ENCODE assay signal across 8 mouse cellular contexts in genomic region chr5:121948302-121949049, GRCm38 (mm10).
A peak's percentile ranks its signal among the peaks of the same experiment; 100 is the strongest.
DNase-seq lines count a peak whose midpoint lies in the region; ATAC-seq lines count a peak whose summit lies in the region.

No protein-coding gene starts in this region.

- DNase-seq in urinary bladder, postnatal 14 days (ENCODE audit: low spot score): peak; percentile 35
- no peak for DNase-seq in urinary bladder, adult 18-20 months (ENCODE audit: low spot score in 2 of 2)
- DNase-seq in embryonic facial prominence, embryonic 11.5 days (ENCODE audit: low spot score): peak; percentile 80
- DNase-seq in heart, postnatal 10 days: peak; percentile 52 to 60
- peak; percentile 78 to 84 for DNase-seq in kidney, postnatal 4 days
- peak; percentile 95 for DNase-seq in midbrain, embryonic 11.5 days (ENCODE audit: low spot score, missing footprints)
- DNase-seq in yolk sac, embryonic 10.5 days (ENCODE audit: low spot score): peak; percentile 61
- DNase-seq in spleen, postnatal 36 days (ENCODE audit: low spot score in 2 of 2): no peak

- peak overlapping the region; percentile 51 for H3K9ac ChIP-seq in embryonic facial prominence, embryonic 11.5 days (replicated peaks; ENCODE audit: low read length)
- H3K9ac ChIP-seq in midbrain, embryonic 11.5 days (ENCODE audit: low read length): peak overlapping the region; percentile 37

- intact Hi-C loops in heart, postnatal 10 days (cut with DNase I): loop anchor here (5.0 kb wide), 1 partner anchor 109 kb away; no protein-coding TSS in a partner anchor

- H3K4me1 ChIP-seq in embryonic facial prominence, embryonic 11.5 days (ENCODE audit: control insufficient read depth, insufficient read depth, low read length): peaks cover 3% of the 10 kb centered on the region; the same call in 1 of the 2 replicates
- H3K4me1 ChIP-seq in midbrain, embryonic 11.5 days (ENCODE audit: control insufficient read depth, insufficient read depth, low read length): peaks cover 23% of the 10 kb centered on the region

- H3K4me2 ChIP-seq in embryonic facial prominence, embryonic 11.5 days (ENCODE audit: low read depth, low read length): peak overlapping the region; percentile 58
- peak overlapping the region; percentile 41 for H3K4me2 ChIP-seq in midbrain, embryonic 11.5 days

- 5% methylated on average over 44 of the region's 44 CpGs for WGBS in embryonic facial prominence, embryonic 11.5 days
- 8% methylated on average over 44 of the region's 44 CpGs for WGBS in midbrain, embryonic 11.5 days

- H3K4me3 ChIP-seq in embryonic facial prominence, embryonic 11.5 days (ENCODE audit: low read depth, low read length): peak overlapping the region; percentile 24
- H3K4me3 ChIP-seq in midbrain, embryonic 11.5 days (ENCODE audit: low read depth, low read length): peak overlapping the region; percentile 15

- H3K27me3 ChIP-seq in embryonic facial prominence, embryonic 11.5 days (ENCODE audit: control insufficient read depth, insufficient read depth, low read length): no peaks in the 10 kb centered on the region
- no peaks in the 10 kb centered on the region for H3K27me3 ChIP-seq in midbrain, embryonic 11.5 days (ENCODE audit: control insufficient read depth, insufficient read depth, low read length)

- peak; percentile 75 for ATAC-seq in embryonic facial prominence, embryonic 11.5 days (replicated peaks; ENCODE audit: insufficient number of reproducible peaks, low FRiP score, low TSS enrichment, low read depth)
- peak; percentile 81 for ATAC-seq in midbrain, embryonic 11.5 days (ENCODE audit: low FRiP score)

- H3K36me3 ChIP-seq in embryonic facial prominence, embryonic 11.5 days (replicated peaks; ENCODE audit: control insufficient read depth, insufficient read depth, low read depth, low read length): no peaks in the 10 kb centered on the region
- no peaks in the 10 kb centered on the region for H3K36me3 ChIP-seq in midbrain, embryonic 11.5 days (ENCODE audit: control insufficient read depth, insufficient read depth, low read length)

- H3K27ac ChIP-seq in embryonic facial prominence, embryonic 11.5 days (replicated peaks; ENCODE audit: low read depth, low read length): peak overlapping the region; percentile 48
- H3K27ac ChIP-seq in midbrain, embryonic 11.5 days (ENCODE audit: low read depth, low read length): peak overlapping the region; percentile 71

- no peaks in the 10 kb centered on the region for H3K9me3 ChIP-seq in embryonic facial prominence, embryonic 11.5 days (replicated peaks; ENCODE audit: control insufficient read depth, low read length)
- no peaks in the 10 kb centered on the region for H3K9me3 ChIP-seq in midbrain, embryonic 11.5 days (ENCODE audit: control insufficient read depth, low read length)

Comparison
In these comparisons a context has a peak if more than half of its experiments do, and no peak if none do; other contexts are left out.
1. DNase-seq: peak in urinary bladder, postnatal 14 days (single experiment), embryonic facial prominence, embryonic 11.5 days (single experiment), heart, postnatal 10 days (2 of 2), kidney, postnatal 4 days (2 of 2), midbrain, embryonic 11.5 days (single experiment) and yolk sac, embryonic 10.5 days (single experiment); none in urinary bladder, adult 18-20 months (0 of 2) and spleen, postnatal 36 days (0 of 2).